Mouse (Mus musculus) ovary, postnatal 10 days (tissue): ENCODE measurements around the gene Gm15107.
"Not testable (repeated sequence)": the region's sequence is repeated elsewhere in the genome, so short reads cannot be mapped to it uniquely, and the experiment has no call there.

Source experiments
- DNase-seq: peaks from one replicate; pipeline ENCODE4 v3.0.0; 2022; ENCODE audit warnings: low spot score

The Gm15107 gene

DNA sequence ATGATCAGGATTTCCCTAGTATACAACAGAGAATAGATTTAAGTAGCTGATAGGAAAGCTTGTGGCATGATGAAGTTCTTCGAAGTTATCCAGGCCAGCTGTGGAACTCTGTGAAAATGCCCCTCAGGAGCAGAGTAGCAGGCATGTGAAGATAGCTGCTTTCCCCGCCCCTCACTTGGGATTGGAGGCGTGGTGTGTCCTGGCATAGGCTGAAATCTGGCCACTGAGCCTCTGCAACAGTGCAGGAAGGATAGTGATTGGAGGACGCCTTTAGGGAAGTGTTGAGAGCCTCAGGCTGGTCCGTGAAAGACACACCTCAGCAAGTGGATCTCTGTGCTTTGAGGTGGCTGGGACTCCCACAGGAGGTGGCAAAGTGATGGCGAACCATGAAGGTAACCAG, at the start of gene Gm15107:
TSS of gene Gm15107 (plus strand) at position 301 of the 400 bp plus-strand sequence.
- DNase-seq = not testable (repeated sequence)
